Mouse (Mus musculus) neural tube, embryonic 12.5 days (tissue): Measurements from ENCODE around the gene Hist1h3g. TPM values are rescaled to one million over a fixed set of nuclear protein-coding genes. Genes with fewer than 3 reads are reported as not detected.
A peak's percentile ranks its signal among the peaks of the same experiment; 100 is the strongest.
"Not testable (repeated sequence)": the region's sequence is repeated elsewhere in the genome, so short reads cannot be mapped to it uniquely, and the experiment has no call there.

Source experiments
- ATAC-seq: fragments of 200-750 bp; cut with Nextera tagmentation; 2 replicates; pipeline ENCODE4 v1.8.0; 2017; ENCODE audit warnings: low read depth, mild to moderate bottlenecking, moderate TSS enrichment, moderate library complexity; ENCODE audit not compliant: low FRiP score
- H3K27ac ChIP-seq: fragments of 300-500 bp; sonication (generic); 2 replicates; pipeline ENCODE4 v1.5.1; 2016
- H3K27me3 ChIP-seq: fragments of 300-500 bp; sonication (generic); replicated peaks from 2 replicates; pipeline ENCODE4 v1.6.1; 2016; ENCODE audit warnings: mild to moderate bottlenecking
- H3K36me3 ChIP-seq: fragments of 300-500 bp; sonication (generic); 2 replicates; pipeline ENCODE4 v1.6.1; 2016; ENCODE audit warnings: mild to moderate bottlenecking
- H3K4me1 ChIP-seq: fragments of 300-500 bp; sonication (generic); 2 replicates; pipeline ENCODE4 v1.6.1; 2016
- H3K4me2 ChIP-seq: fragments of 300-500 bp; sonication (generic); replicated peaks from 2 replicates; pipeline ENCODE4 v1.6.1; 2016; ENCODE audit warnings: mild to moderate bottlenecking
- H3K4me3 ChIP-seq: fragments of 300-500 bp; sonication (generic); 2 replicates; pipeline ENCODE4 v1.5.1; 2016
- H3K9ac ChIP-seq: fragments of 300-500 bp; sonication (generic); 2 replicates; pipeline ENCODE4 v1.6.1; 2016; ENCODE audit warnings: mild to moderate bottlenecking
- H3K9me3 ChIP-seq: fragments of 300-500 bp; sonication (generic); 2 replicates; pipeline ENCODE4 v1.6.1; 2016; ENCODE audit warnings: mild to moderate bottlenecking
- WGBS: fragments of 180-500 bp; shearing (Covaris S2); methylation state at CpG from one replicate; pipeline ENCODE4 v1.1.7; 2016; 5-methylcytosine and 5-hydroxymethylcytosine counted together
- polyA plus RNA-seq: library from polyadenylated mRNA; unstranded; fragments of >200 nt; fragmentation: Nextera tagmentation; extraction: Ambion mirVana; gene quantifications from 2 replicates; pipeline ENCODE4 v1.2.1, GENCODE M21; 2016

Gene Hist1h3g
- 3.0 and 5.4 TPM in 2 replicates for polyA plus RNA-seq

DNA sequence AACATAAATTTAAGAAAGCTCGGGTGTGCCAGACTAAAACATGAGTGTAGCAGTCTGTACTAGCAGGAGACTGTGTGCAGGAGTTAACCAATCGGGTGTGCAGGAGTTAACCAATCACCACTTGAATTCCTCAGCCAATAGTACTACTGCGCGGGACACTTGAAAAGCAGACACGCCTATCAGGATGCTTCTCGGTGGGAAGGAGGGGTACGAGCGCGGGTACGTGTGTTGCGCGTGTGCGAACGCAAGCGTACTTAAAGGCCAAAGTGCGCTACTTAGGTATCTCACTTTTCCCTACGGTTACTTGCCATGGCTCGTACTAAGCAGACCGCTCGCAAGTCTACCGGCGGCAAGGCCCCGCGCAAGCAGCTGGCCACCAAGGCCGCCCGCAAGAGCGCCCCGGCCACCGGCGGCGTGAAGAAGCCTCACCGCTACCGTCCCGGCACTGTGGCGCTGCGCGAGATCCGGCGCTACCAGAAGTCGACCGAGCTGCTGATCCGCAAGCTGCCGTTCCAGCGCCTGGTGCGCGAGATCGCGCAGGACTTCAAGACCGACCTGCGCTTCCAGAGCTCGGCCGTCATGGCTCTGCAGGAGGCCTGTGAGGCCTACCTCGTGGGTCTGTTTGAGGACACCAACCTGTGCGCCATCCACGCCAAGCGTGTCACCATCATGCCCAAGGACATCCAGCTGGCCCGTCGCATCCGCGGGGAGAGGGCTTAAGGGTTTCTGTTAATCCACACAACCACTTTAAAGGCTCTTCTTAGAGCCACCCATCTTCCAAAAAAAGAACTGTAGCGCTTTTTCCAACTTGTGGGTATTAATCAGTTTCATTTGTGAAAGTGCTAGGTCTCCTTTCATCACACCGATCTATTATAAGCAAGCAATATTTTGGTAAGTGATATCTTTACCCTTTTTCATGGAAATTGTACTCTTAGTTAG, at the start of gene Hist1h3g:
Hist1h3g (plus strand) TSS at position 286 of the 939 bp plus-strand sequence.
- Histone ChIP-seq H3K4me2 (peak within 1 kb of the TSS; percentile 70), H3K4me3 (peak within 1 kb of the TSS; percentile 46), H3K27ac (peak within 1 kb of the TSS; percentile 64), H3K4me1 (peaks cover 22% of the 10 kb centered on the region), H3K9ac (peak within 1 kb of the TSS; percentile 62)
- WGBS, result under 1% methylated on average over 58 of the region's 62 CpGs
- not testable (repeated sequence) for H3K9me3 ChIP-seq, H3K27me3 ChIP-seq, H3K36me3 ChIP-seq
- ATAC-seq, result peak; percentile 86

DNA sequence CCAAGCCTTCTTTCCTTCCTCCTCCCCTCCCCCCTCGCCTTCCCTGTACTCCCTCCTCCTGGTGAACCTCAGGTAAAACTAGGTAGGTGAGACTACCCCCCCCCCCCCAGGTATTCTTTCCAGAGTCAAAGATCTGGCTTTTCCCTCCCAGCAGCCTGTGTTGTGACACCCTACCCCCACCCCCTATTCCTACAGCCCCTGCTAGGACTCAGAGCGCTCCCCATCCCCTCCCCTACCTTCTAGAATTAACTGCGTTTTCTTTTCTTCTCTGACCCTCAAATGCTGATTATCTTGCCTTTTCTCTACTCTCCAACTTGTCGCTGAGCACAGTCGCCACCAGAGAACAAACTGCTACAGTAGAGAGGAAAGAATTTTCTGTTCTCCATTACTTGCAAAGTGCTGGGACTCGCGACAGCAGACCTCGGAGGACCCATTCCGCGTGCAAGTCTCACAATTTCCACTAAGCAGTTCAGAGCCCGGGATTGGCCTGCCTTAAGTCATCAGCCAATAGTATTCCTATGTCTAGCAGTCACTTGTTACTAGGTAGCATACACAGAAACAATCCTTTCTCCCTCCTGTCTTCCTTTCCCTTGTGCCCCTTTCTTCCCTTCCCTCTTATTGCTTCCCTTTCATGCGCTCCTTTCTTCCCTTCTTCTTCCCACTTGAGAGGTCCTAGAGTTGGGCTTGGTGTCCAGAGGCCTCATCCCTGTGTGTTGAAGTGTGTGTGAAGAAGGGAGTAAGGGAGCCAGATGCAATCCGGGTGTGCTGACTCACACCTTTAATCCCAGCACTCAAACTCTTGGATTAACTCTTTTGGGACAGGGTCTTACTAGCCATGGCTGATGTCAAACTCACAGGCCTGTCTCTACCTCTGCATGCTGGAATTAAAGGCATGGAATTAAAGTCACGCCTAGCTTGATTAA, 46.6 kb upstream of the Hist1h3g start, which contains the start of gene Btn2a2:
Btn2a2 (minus strand) TSS at position 458 of the 923 bp plus-strand sequence.
- peak within 1 kb of the TSS; percentile 38 for H3K9ac ChIP-seq
- WGBS, result 9% methylated on average over 14 of the region's 14 CpGs
- H3K4me1 ChIP-seq, result 0 out of 2 replicates have a peak, but pooled peaks cover 10% of the 10 kb centered on the region
- peak within 1 kb of the TSS; percentile 57 for H3K4me2 ChIP-seq
- H3K27me3 ChIP-seq, result no peaks in the 10 kb centered on the region
- peak; percentile 95 for ATAC-seq
- H3K4me3 ChIP-seq, result peak within 1 kb of the TSS; percentile 18; the same call in 1 of the 2 replicates
- no peak within 1 kb of the TSS for H3K27ac ChIP-seq
- H3K36me3 ChIP-seq, result no peaks in the 10 kb centered on the region
- H3K9me3 ChIP-seq, result no peaks in the 10 kb centered on the region

DNA sequence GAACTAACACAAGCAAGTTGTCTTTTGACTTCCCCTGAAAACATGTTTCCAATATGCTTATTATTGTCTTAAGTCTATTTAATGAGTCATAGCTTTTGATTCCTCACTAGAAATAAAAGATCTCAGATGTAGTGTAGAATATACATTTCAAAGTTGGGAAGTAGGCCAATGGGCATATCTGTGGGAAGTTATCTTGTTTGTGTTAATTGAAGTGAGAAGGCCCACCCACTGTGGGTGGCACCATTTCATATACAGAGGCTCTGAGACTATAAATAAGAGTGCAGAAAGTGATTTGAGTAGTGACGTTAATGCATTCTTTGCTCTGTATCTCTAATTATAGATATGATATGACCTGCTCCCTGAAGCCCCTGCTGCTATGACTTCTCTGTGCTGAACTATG, 44.4 kb upstream of the Hist1h3g start:
- Histone ChIP-seq H3K27ac (no peak overlapping the region), H3K4me1 (0 out of 2 replicates have a peak, but pooled peaks cover 10% of the 10 kb centered on the region), H3K36me3 (no peaks in the 10 kb centered on the region), H3K27me3 (no peaks in the 10 kb centered on the region), H3K4me3 (no peak overlapping the region), H3K9ac (no peak overlapping the region), H3K9me3 (no peaks in the 10 kb centered on the region), H3K4me2 (no peak overlapping the region)
- no peak for ATAC-seq
- 67% methylated on average over 1 of the region's 1 CpGs for WGBS

DNA sequence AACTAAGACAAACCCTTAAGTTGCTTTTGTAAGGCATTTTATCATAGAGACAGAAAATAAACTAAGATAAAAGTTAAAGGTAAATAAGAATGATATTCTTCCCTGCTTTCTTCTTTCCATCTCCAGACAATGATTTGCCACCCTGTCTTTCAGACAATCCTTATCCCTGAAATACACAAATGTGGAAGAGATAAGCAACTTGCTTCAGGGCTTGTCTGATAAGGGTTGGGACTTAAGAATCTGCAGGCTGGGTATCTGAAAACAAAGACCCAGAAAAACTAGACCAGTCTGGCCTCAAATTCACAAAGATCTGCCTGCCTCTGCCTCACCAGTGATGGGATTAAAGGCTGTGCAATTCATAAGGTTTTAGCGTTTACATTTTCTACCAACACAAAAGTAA, 44.0 kb upstream of the Hist1h3g start:
- no peak for ATAC-seq
- Histone ChIP-seq H3K9me3 (no peaks in the 10 kb centered on the region), H3K4me3 (no peak overlapping the region), H3K9ac (no peak overlapping the region), H3K4me1 (0 out of 2 replicates have a peak, but pooled peaks cover 10% of the 10 kb centered on the region), H3K27me3 (no peaks in the 10 kb centered on the region), H3K4me2 (no peak overlapping the region), H3K27ac (no peak overlapping the region), H3K36me3 (no peaks in the 10 kb centered on the region)
- WGBS, result 21% methylated on average over 1 of the region's 1 CpGs

DNA sequence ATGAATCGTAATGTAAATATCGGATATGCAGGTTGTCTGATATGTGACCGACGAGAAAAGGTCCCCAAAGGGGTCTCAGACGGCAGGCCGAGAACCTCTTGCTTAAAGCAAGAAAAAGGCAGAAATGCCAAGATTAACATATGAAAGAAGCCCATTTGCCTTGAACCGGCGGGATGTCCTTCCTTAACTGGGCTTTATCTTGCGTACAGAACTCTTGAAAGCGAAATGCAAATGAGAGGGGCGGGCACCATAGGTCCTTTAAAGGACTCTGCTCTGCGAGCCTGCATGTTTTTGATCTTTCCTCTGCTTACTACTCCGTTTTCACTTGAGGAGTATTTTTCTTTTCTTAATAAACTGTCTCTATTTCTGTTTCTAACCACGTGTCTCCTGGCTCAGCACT, 43.2 kb upstream of the Hist1h3g start:
- no peaks in the 10 kb centered on the region for H3K9me3 ChIP-seq
- no peak overlapping the region for H3K4me3 ChIP-seq
- WGBS, result 3% methylated on average over 14 of the region's 14 CpGs
- H3K36me3 ChIP-seq, result no peaks in the 10 kb centered on the region
- H3K27me3 ChIP-seq, result no peaks in the 10 kb centered on the region
- no peak overlapping the region for H3K27ac ChIP-seq
- no peak overlapping the region for H3K9ac ChIP-seq
- ATAC-seq, result peak; percentile 46; the same call in 1 of the 2 replicates
- peak overlapping the region; percentile 52 for H3K4me2 ChIP-seq
- 0 out of 2 replicates have a peak, but pooled peaks cover 10% of the 10 kb centered on the region for H3K4me1 ChIP-seq

DNA sequence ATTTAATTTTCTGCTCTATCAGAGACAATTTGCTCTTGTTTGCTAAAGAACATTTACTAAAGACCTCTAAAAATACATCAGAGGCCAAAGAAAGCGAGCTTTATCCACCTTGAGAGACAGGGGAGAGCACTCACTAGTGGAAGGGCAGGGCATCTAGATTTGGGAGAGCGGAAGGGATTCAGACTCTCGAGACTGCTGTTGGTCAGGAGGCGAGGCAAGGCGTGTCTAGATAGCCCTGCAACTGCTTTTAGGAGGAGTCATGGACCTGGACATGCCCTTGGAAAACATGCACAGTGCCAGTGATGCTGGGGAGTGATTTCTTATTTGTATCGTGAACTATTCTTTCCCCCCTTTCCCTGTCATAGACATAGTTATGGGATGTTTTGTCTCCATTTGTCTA, 39.7 kb upstream of the Hist1h3g start:
- Histone ChIP-seq H3K4me1 (0 out of 2 replicates have a peak, but pooled peaks cover 7% of the 10 kb centered on the region), H3K4me2 (no peak overlapping the region), H3K27ac (no peak overlapping the region), H3K4me3 (no peak overlapping the region), H3K27me3 (peaks cover 4% of the 10 kb centered on the region; the same call in 1 of the 2 replicates), H3K9ac (no peak overlapping the region), H3K36me3 (no peaks in the 10 kb centered on the region), H3K9me3 (no peaks in the 10 kb centered on the region)
- WGBS, result 78% methylated on average over 6 of the region's 6 CpGs
- no peak for ATAC-seq

DNA sequence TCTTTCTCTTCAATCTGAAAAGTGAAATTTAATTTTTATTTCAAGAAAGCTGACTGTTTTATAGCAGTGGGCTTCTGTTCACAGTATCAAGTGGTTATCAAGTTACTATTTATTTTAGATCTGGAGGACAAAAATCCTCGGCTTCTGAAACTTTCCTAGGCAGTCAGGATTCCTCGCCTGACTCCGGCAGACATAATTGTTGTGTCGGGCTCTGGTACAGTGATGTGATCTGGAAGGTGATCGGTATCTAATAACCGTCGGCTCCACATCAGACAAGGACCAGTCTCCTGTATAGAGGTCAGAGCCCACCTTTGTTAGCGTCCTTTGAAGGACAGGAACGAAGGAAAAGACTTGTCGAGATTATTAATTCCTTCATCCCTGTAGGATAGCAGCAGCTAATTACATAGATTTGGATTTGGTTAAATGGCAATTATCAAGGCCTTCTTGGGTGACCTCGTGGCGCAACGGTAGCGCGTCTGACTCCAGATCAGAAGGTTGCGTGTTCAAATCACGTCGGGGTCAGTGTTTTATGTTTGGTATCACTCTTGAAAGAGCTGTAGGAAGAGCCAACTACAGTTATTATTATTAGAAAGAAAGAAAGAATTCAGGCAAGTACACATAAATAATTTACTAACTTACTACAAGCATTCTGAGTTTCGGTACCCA, 37.4 kb upstream of the Hist1h3g start:
- 0 out of 2 replicates have a peak, but pooled peaks have one; percentile 17 for ATAC-seq
- WGBS, result 1% methylated on average over 19 of the region's 19 CpGs
- H3K9ac ChIP-seq, result no peak overlapping the region

DNA sequence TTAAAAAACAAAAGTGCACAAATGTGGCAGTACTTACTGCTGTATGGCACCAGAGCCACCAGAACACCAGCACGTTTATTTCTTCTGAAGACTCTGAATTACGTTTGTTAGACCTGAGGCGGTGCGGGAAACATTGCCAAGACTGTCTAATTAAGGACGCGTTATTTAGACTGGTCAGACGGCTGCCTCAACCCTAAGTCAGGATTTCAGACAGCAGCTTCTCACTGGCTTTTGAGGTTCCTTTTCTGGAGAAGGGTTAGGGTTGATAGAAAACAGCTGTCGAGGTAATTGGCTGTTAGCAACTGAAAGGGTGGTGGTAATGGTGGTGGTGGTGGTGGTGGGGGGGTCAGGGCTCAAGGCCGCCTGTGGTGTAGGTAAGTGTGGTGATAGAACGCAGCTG, 36.6 kb upstream of the Hist1h3g start:
- Histone ChIP-seq H3K9me3 (no peaks in the 10 kb centered on the region), H3K4me3 (no peak overlapping the region), H3K4me2 (peak overlapping the region; percentile 43), H3K4me1 (0 out of 2 replicates have a peak, but pooled peaks cover 7% of the 10 kb centered on the region), H3K27ac (no peak overlapping the region), H3K27me3 (peaks cover 4% of the 10 kb centered on the region; the same call in 1 of the 2 replicates), H3K36me3 (no peaks in the 10 kb centered on the region), H3K9ac (no peak overlapping the region)
- ATAC-seq, result no peak
- 8% methylated on average over 10 of the region's 10 CpGs for WGBS

More for the DNA sequence above, 37.4 kb upstream of the Hist1h3g start:
- H3K9me3 ChIP-seq, result no peaks in the 10 kb centered on the region
- H3K4me1 ChIP-seq, result 0 out of 2 replicates have a peak, but pooled peaks cover 7% of the 10 kb centered on the region
- H3K4me3 ChIP-seq, result 0 out of 2 replicates have a peak overlapping the region, but pooled peaks have one; percentile 9
- peak overlapping the region; percentile 43 for H3K4me2 ChIP-seq
- H3K36me3 ChIP-seq, result no peaks in the 10 kb centered on the region
- no peak overlapping the region for H3K27ac ChIP-seq
- H3K27me3 ChIP-seq, result peaks cover 4% of the 10 kb centered on the region; the same call in 1 of the 2 replicates

DNA sequence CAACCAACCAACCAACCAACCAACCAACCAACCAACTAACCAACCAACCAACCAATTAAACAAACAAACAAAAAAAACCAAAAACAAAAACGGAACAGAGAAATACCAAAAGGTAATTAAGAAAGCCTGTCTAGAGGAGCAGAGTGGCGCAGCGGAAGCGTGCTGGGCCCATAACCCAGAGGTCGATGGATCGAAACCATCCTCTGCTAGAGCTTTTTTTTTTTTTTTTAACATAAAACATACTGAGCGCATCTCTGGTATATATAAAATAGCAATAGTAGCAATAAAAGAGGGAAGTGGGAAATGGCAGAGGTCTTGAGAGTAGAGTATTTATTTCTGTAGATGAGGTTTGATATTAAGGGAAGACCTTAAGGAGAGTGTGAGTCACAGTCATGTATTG, 35.3 kb upstream of the Hist1h3g start:
- no peaks in the 10 kb centered on the region for H3K36me3 ChIP-seq
- no peak overlapping the region for H3K27ac ChIP-seq
- 3% methylated on average over 7 of the region's 7 CpGs for WGBS
- H3K4me3 ChIP-seq, result no peak overlapping the region
- peaks cover 4% of the 10 kb centered on the region; the same call in 1 of the 2 replicates for H3K27me3 ChIP-seq
- no peaks in the 10 kb centered on the region for H3K9me3 ChIP-seq
- no peak for ATAC-seq
- no peak overlapping the region for H3K9ac ChIP-seq
- H3K4me2 ChIP-seq, result no peak overlapping the region
- 0 out of 2 replicates have a peak, but pooled peaks cover 7% of the 10 kb centered on the region for H3K4me1 ChIP-seq

DNA sequence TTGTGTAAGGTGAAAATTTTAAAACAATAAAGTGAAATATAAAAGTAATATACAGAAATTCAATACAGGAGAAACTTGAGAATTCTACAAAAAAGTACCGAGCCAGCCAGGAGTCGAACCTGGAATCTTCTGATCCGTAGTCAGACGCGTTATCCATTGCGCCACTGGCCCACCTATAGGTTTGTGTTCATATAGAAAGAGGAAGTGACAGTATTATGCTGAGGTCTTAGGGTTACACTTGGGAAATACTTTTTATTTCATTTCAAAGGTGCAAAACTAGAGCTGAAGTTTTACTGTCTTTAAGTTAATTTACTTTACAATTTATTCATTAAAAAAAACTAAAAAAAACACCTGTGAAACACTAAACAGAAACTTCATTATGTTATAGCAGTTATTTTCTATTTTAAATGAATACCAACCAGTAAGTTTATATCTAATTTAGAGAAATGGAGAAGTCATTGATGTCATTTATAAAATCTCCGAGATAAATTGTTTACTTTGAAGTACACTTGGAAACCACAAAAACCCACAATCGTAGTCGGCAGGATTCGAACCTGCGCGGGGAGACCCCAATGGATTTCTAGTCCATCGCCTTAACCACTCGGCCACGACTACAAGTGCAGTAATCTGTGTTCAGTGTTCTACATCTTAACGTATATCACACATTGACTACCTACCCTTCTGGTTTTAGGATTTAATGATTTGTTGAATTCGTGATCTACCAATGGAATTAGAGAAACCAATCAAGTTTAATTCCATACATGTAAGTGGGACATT, 34.6 kb upstream of the Hist1h3g start:
- no peak overlapping the region for H3K27ac ChIP-seq
- H3K4me1 ChIP-seq, result peaks cover 12% of the 10 kb centered on the region
- no peak; the same call in 1 of the 2 replicates for ATAC-seq
- no peak overlapping the region for H3K4me2 ChIP-seq
- no peak overlapping the region for H3K4me3 ChIP-seq
- under 1% methylated on average over 17 of the region's 17 CpGs for WGBS
- H3K27me3 ChIP-seq, result peaks cover 4% of the 10 kb centered on the region; the same call in 1 of the 2 replicates
- H3K36me3 ChIP-seq, result no peaks in the 10 kb centered on the region
- no peak overlapping the region for H3K9ac ChIP-seq
- H3K9me3 ChIP-seq, result no peaks in the 10 kb centered on the region
